Mouse (Mus musculus): ENCODE measurements around the gene Rpn1. TPM values are rescaled to one million over a fixed set of nuclear protein-coding genes. Genes with fewer than 3 reads are reported as not detected.
A peak's percentile ranks its signal among the peaks of the same experiment; 100 is the strongest.

Gene Rpn1
- polyA plus RNA-seq, 1 experiment from 2014 or later, result 440 TPM

- peak within 1 kb of the TSS; percentile 77 for H3K27ac ChIP-seq (ENCODE audit: low read depth)
- 0 out of 2 replicates have a peak, but pooled peaks cover under 1% of the 10 kb centered on the region for H3K36me3 ChIP-seq (ENCODE audit: insufficient read depth)
- H3K4me2 ChIP-seq, result peak within 1 kb of the TSS; percentile 87
- peak; percentile 99 for ATAC-seq (ENCODE audit: insufficient read depth)
- TF ChIP-seq CTCF (IDR thresholded peaks at IDR 0.05; ENCODE audit: low read depth), result no peak
- H3K9ac ChIP-seq, result peak within 1 kb of the TSS; percentile 92
- H3K9me3 ChIP-seq (ENCODE audit: low read depth, low read length), result no peaks in the 10 kb centered on the region
- DNase-seq, result peak; percentile 98
- WGBS, result under 1% methylated on average over 78 of the region's 82 CpGs
- no peaks in the 10 kb centered on the region for H3K27me3 ChIP-seq (ENCODE audit: insufficient read depth, low read length)
- H3K4me1 ChIP-seq (ENCODE audit: insufficient read depth), result 0 out of 2 replicates have a peak, but pooled peaks cover 9% of the 10 kb centered on the region
- peak within 1 kb of the TSS; percentile 97 for H3K4me3 ChIP-seq (ENCODE audit: low read depth, low read length)
Measured at GRCm38 (mm10) chr6:88044577-88045405, 39.5 kb upstream of the Rpn1 start, which contains the start of gene Rab7. Rab7 (minus strand) TSS chr6:88045270.

GRCm38 (mm10) chr6:88045406-88045766, 38.9 kb upstream of the Rpn1 start:
- Histone ChIP-seq H3K4me1 (ENCODE audit: insufficient read depth) (0 out of 2 replicates have a peak, but pooled peaks cover 9% of the 10 kb centered on the region), H3K27me3 (ENCODE audit: insufficient read depth, low read length) (no peaks in the 10 kb centered on the region), H3K36me3 (ENCODE audit: insufficient read depth) (no peaks in the 10 kb centered on the region), H3K9me3 (ENCODE audit: low read depth, low read length) (no peaks in the 10 kb centered on the region), H3K27ac (ENCODE audit: low read depth) (no peak overlapping the region), H3K9ac (no peak overlapping the region), H3K4me2 (peak overlapping the region; percentile 35), H3K4me3 (ENCODE audit: low read depth, low read length) (peak overlapping the region; percentile 97)
- DNase-seq, result no peak
- WGBS, result 32% methylated on average over 3 of the region's 3 CpGs
- no peak; the same call in 1 of the 2 replicates for ATAC-seq (ENCODE audit: insufficient read depth)
- TF ChIP-seq CTCF (IDR thresholded peaks at IDR 0.05; ENCODE audit: low read depth), result no peak

GRCm38 (mm10) chr6:88047853-88048252, 36.4 kb upstream of the Rpn1 start:
- DNase-seq, result no peak

GRCm38 (mm10) chr6:88049008-88049407, 35.3 kb upstream of the Rpn1 start:
- no peak for DNase-seq
- no peak overlapping the region for H3K27ac ChIP-seq (ENCODE audit: low read depth)
- H3K9me3 ChIP-seq (ENCODE audit: low read depth, low read length), result no peaks in the 10 kb centered on the region
- H3K4me3 ChIP-seq (ENCODE audit: low read depth, low read length), result no peak overlapping the region
- H3K27me3 ChIP-seq (ENCODE audit: insufficient read depth, low read length), result no peaks in the 10 kb centered on the region
- ATAC-seq (ENCODE audit: insufficient read depth), result no peak
- H3K9ac ChIP-seq, result no peak overlapping the region
- 51% methylated on average over 6 of the region's 6 CpGs for WGBS
- H3K36me3 ChIP-seq (ENCODE audit: insufficient read depth), result no peaks in the 10 kb centered on the region
- H3K4me2 ChIP-seq, result no peak overlapping the region
- peaks cover 8% of the 10 kb centered on the region; the same call in 1 of the 2 replicates for H3K4me1 ChIP-seq (ENCODE audit: insufficient read depth)
- TF ChIP-seq CTCF (IDR thresholded peaks at IDR 0.05; ENCODE audit: low read depth), result no peak

More at GRCm38 (mm10) chr6:88047853-88048252, 36.4 kb upstream of the Rpn1 start:
- no peak for TF ChIP-seq CTCF (IDR thresholded peaks at IDR 0.05; ENCODE audit: low read depth)
- Histone ChIP-seq H3K27me3 (ENCODE audit: insufficient read depth, low read length) (no peaks in the 10 kb centered on the region), H3K36me3 (ENCODE audit: insufficient read depth) (no peaks in the 10 kb centered on the region), H3K9me3 (ENCODE audit: low read depth, low read length) (no peaks in the 10 kb centered on the region), H3K27ac (ENCODE audit: low read depth) (no peak overlapping the region), H3K4me2 (no peak overlapping the region), H3K4me3 (ENCODE audit: low read depth, low read length) (no peak overlapping the region), H3K9ac (no peak overlapping the region), H3K4me1 (ENCODE audit: insufficient read depth) (0 out of 2 replicates have a peak, but pooled peaks cover 9% of the 10 kb centered on the region)
- ATAC-seq (ENCODE audit: insufficient read depth), result no peak
- 67% methylated on average over 5 of the region's 5 CpGs for WGBS

GRCm38 (mm10) chr6:88051206-88051605, 33.1 kb upstream of the Rpn1 start:
- DNase-seq (no peak), ATAC-seq (ENCODE audit: insufficient read depth) (no peak)
- WGBS, result 86% methylated on average over 5 of the region's 5 CpGs
- no peak for TF ChIP-seq CTCF (IDR thresholded peaks at IDR 0.05; ENCODE audit: low read depth)
- Histone ChIP-seq H3K27ac (ENCODE audit: low read depth) (no peak overlapping the region), H3K36me3 (ENCODE audit: insufficient read depth) (no peaks in the 10 kb centered on the region), H3K4me1 (ENCODE audit: insufficient read depth) (peaks cover 5% of the 10 kb centered on the region; the same call in 1 of the 2 replicates), H3K9ac (no peak overlapping the region), H3K27me3 (ENCODE audit: insufficient read depth, low read length) (no peaks in the 10 kb centered on the region), H3K9me3 (ENCODE audit: low read depth, low read length) (no peaks in the 10 kb centered on the region), H3K4me2 (no peak overlapping the region), H3K4me3 (ENCODE audit: low read depth, low read length) (no peak overlapping the region)

- no peaks in the 10 kb centered on the region for H3K27me3 ChIP-seq (ENCODE audit: insufficient read depth, low read length)
- H3K9me3 ChIP-seq (ENCODE audit: low read depth, low read length), result no peaks in the 10 kb centered on the region
- no peak for TF ChIP-seq CTCF (IDR thresholded peaks at IDR 0.05; ENCODE audit: low read depth)
- WGBS, result 41% methylated on average over 11 of the region's 11 CpGs
- no peak overlapping the region for H3K4me2 ChIP-seq
- no peak overlapping the region for H3K27ac ChIP-seq (ENCODE audit: low read depth)
- ATAC-seq (ENCODE audit: insufficient read depth) (no peak; the same call in 1 of the 2 replicates), DNase-seq (peak; percentile 28)
- H3K4me3 ChIP-seq (ENCODE audit: low read depth, low read length), result no peak overlapping the region
- no peak overlapping the region for H3K9ac ChIP-seq
- peaks cover 5% of the 10 kb centered on the region; the same call in 1 of the 2 replicates for H3K4me1 ChIP-seq (ENCODE audit: insufficient read depth)
- H3K36me3 ChIP-seq (ENCODE audit: insufficient read depth), result no peaks in the 10 kb centered on the region
Measured at GRCm38 (mm10) chr6:88053228-88054080, 30.8 kb upstream of the Rpn1 start.
